Mouse (Mus musculus) kidney, adult 18-20 months (tissue): ENCODE measurements around the gene Cpm.

ENCODE experiments used
- DNase-seq: peaks from one replicate; pipeline ENCODE4 v3.0.0; 2021

Gene Cpm

GRCm38 (mm10) chr10:117649292-117650041, 20.2 kb downstream of the Cpm start:
- no peak for DNase-seq

GRCm38 (mm10) chr10:117650042-117650655, 20.8 kb downstream of the Cpm start:
- DNase-seq: no peak

DNA sequence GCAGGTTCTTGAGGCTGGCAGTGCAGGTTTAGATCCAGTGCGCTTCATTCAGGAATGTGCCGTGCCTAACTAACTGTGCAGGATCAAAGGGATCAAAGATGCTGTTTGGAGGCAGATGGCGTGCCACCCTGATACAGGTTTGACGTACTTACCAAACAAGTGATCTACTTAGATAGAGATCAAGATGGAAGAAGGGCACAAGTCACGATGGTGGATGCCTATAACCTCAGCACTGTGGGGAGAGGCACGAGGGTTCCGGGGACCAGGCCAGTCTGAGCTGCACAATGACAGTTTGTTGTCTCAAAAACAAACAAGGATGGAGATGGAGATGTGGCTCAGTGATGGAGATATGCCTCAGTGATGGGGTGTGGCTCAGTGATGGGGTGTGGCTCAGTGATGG, 21.4 kb downstream of the Cpm start:
- no peak for DNase-seq

GRCm38 (mm10) chr10:117651587-117652377, 22.5 kb downstream of the Cpm start:
- DNase-seq: no peak

DNA sequence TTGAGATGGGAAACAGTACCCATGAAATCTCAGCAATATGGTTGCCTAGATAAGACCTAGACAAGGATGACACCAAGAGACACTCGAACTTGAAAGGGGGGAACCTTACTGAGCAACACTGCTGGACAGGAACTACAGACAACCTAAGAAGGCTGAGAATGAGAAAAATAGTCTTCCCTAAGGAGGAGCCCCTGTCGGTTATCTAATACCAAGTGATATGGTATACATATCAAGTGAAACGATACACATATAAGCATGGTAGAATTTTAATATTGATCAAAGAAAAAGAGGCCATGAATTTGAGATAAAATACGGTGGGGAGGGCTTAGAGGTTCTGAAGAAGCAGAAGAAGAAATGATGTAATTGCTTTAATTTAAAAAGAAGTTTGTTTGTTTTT, 23.1 kb downstream of the Cpm start:
- DNase-seq: no peak

DNA sequence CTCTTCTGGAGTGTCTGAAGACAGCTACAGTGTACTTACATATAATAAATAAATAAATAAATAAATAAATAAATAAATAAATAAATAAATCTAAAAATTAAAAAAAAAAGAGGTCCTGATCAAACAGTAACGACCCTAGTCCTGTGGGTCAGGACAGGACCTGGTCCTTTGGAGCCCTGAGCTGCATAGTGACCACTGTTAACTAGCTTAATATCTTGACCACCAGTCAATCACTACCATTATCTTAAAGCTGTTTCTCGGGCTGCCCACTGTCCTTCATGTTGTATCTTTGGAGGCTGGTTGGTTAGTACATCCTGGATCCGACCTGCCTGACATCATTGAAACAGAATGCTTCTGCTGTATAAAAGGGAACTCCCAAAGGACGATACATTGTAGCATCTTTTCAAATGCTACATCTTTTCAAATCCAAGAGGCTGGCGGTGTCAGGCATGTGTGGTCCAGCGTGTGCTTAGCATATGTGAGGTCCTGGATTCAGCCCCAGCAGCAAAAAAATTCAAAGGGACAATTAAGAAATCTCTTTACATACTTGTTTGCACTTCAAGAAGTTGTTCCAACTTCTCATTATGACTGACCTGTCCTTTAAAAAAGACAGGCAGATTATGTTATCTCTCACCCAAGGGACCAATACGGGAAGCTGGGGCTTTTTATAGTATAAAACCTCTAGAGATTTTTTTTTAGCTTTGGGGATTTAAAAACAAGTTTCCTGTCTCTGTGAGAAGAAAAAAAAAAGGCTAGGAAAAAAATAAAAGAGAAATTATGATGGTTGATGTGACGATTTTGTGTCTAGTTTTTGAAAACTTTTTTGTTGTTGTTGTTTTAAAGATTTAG, 23.9 kb downstream of the Cpm start:
- DNase-seq: no peak

- no peak for DNase-seq
Observed at GRCm38 (mm10) chr10:117653779-117654173, 24.5 kb downstream of the Cpm start.

DNA sequence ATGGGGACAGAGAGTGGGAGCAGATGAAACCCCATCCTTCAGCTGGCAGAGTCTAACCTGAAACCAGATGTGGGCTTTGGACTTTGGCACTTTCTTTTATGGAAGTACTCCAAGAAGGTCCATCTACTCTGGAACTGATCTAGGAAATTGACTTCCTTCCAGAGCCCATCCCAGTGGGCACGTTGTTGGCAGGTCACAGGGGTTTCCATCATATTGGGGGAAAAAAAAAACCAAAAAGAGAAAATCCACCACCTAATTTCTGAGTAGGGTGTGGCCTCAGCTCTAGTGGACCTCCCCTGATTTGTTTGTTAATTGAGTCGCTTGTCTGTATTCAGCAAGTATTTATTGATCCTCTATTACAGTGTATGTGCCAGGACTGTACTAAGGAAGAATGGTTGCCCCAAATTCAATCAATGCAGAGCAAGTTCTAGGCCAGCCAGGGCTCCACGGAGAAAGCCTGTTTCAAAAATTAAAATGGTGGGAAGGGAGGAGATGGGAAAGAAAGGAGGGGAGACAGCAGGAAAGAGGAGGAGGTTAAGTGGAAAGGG, 25.4 kb downstream of the Cpm start:
- no peak for DNase-seq

DNA sequence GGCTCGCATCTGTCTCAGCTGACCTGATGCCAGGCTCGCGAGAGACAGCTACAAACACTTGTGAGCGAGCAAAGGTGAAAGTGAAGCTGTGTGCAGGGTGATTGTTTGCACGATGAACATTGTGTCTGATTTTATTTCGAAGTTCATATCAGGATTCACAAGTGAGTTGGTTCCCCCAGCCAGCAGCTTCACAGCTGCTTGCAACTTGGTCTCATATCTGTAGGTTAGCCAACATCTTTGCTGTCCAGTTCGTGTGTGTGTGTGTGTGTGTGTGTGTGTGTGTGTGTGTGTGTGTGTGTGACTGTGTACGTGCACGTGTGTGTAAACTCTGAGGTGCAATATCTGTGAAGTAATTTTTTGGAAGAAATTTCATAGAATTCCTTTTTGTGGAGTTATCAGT, 26.2 kb downstream of the Cpm start:
- no peak for DNase-seq

DNA sequence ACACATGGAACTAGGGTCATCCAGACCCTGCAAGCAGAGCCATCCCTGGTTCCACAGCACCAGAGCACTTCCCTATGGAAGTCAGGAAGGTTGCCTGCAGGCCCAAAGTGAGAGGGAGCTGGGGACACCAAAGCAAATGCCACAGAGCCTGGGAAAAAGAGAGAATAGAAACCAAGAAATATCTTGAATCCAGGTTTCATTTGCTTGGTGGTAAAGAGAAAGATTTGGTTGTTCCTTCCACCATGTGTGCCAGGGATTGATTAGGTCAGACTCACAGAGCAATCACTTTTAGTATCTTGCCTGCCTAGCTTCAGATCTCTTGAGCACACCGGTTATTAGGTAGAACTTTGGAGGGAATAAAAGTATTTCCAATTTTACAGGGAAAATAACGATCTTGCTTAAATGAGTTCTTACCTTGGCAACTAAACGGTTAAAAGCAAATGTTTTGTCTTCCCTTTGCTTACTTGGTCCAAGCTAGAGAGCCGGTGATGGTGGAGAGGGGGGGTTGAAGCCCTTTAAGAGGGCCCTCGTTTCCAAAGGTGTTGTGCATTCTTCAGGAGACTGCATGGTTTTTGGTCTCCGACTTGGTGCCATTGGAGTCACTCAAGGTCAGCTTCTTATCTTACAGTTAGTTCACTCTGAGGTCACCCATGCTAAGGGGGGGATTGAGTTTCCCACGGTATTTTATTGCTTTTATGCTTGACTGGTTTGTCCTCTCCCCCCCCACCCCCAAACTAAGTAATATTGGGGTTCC, 26.8 kb downstream of the Cpm start:
- DNase-seq: no peak

DNA sequence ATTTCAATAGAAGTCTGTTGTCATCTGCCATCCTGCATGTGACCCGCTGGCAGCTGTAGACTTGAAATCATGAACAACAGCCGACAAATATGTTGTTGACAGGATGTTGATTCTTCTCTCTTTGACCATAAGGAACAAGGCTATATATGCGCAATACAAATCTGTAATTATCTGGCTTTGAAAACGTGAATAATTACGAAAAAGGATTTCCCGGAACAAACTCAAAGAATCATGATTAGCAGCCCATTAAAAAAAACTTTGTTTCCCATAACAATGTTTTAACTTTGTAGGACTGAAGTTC, 27.3 kb downstream of the Cpm start:
- DNase-seq: no peak

- DNase-seq: no peak
Observed at GRCm38 (mm10) chr10:117656985-117657658, 27.8 kb downstream of the Cpm start.

DNA sequence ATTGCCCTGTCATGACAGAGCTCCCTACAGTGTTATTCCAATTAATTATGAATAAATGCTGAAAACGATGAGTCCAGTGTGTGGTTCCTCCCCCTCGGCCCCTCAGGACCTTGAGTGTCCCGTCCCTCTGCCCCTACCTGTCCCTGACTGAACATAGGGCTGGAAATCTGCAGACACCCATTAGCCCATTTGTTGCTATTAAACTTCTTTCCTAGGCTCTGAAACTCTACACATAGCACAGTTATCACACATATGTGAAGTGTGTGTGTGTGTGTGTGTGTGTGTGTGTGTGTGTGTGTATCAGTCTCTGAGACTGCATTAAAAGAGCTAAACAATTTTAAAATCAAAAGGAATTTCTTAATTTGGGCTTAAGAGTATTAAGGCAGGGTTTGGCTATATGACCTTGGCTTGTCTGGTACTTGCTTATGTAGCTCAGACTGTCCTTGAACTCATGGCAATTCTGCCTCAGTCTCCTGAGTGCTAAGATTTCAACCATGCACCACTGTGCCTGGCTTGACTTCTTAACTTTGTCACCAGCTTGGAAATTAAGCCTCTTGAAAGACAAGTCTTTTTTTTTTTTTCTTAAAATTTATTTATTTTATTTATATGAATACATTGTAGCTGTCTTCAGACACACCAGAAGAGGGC, 28.5 kb downstream of the Cpm start:
- DNase-seq: no peak

GRCm38 (mm10) chr10:117658522-117659429, 29.5 kb downstream of the Cpm start:
- DNase-seq: no peak

GRCm38 (mm10) chr10:117659430-117659813, 30.1 kb downstream of the Cpm start:
- DNase-seq: no peak

DNA sequence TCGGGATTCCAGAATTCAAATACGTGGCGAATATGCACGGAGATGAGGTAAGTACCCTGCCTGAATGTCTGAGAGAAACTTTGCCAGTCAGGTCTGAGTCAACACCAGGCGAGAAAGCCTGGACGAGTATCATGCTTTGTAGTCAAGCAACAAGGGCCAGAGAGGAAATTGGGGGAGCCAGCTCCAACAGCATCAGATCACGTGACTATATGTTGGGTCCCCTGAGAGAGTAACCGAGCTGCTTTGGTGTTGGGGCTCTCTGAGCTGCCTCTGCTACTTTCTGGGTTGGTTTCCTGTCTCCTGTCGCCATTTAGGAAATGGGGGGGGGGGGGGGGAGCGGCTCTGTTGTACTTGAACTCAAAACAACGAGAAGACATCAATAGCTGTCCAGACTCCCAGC, 30.5 kb downstream of the Cpm start:
- no peak for DNase-seq

DNA sequence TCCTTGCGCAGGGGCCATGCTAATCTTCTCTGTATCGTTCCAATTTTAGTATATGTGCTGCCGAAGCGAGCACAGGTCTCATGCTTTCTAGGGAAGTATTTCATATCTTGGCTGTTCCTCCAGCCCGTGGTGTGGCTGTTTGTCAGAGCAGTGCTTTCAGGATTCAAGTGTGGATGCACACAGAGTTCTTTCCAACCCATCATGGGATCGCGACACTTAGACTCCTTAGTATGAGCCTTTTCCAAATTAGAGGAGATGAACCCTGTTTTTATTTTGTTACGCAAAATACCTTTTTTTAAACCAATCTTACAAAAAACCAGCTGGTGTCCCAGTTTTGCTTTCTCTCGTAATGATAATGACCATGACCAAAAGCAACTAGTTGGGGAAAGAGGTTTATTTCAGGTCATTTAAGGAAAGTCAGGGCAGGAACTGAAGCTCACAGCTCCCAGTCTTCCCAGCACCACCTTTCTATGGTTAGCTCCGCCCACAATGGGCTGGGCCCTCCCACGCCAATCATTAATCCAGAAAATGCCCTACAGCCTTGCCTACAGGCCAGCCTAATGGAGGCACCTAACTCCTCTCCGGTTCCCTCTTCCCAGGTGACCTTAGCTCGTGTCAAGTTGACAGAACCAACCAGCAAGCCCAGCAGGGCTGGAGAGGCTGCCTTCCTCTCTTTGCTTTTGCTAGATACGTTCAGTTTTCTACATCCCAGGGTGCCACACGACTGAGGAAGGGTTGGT, 33.2 kb downstream of the Cpm start:
- peak; percentile 65 for DNase-seq

GRCm38 (mm10) chr10:117663056-117663864, 34.0 kb downstream of the Cpm start:
- DNase-seq: peak; percentile 35
